Mouse (Mus musculus) heart, postnatal 0 days (tissue): Measurements from ENCODE around the gene Bbof1. TPM values are rescaled to one million over a fixed set of nuclear protein-coding genes. Genes with fewer than 3 reads are reported as not detected.

ENCODE experiments used
- ATAC-seq: fragments of 200-750 bp; cut with Nextera tagmentation; 2 replicates; pipeline ENCODE4 v1.8.0; 2017; ENCODE audit warnings: low read depth, moderate number of reproducible peaks, moderate library complexity; ENCODE audit not compliant: insufficient read depth
- DNase-seq: peaks from one replicate; pipeline ENCODE4 v3.0.0-alpha.2; 2016; ENCODE audit warnings: low spot score
- H3K27ac ChIP-seq: fragments of 300-500 bp; sonication (generic); 2 replicates; pipeline ENCODE4 v1.5.1; 2014; ENCODE audit warnings: low read depth, mild to moderate bottlenecking
- H3K27me3 ChIP-seq: fragments of 300-500 bp; sonication (generic); 2 replicates; pipeline ENCODE4 v1.6.1; 2014; ENCODE audit warnings: low read length, mixed read lengths; ENCODE audit not compliant: control insufficient read depth, insufficient read depth
- H3K36me3 ChIP-seq: fragments of 300-500 bp; sonication (generic); replicated peaks from 2 replicates; pipeline ENCODE4 v1.6.1; 2014; ENCODE audit warnings: low read length, mixed read lengths; ENCODE audit not compliant: control insufficient read depth, insufficient read depth
- H3K4me1 ChIP-seq: fragments of 300-500 bp; sonication (generic); 2 replicates; pipeline ENCODE4 v1.6.1; 2014; ENCODE audit warnings: antibody characterized with exemption; ENCODE audit not compliant: control insufficient read depth, insufficient read depth
- H3K4me2 ChIP-seq: fragments of 300-500 bp; sonication (generic); 2 replicates; pipeline ENCODE4 v1.6.1; 2014; ENCODE audit warnings: low read depth, mild to moderate bottlenecking, low read length, moderate library complexity
- H3K4me3 ChIP-seq: fragments of 300-500 bp; sonication (generic); 2 replicates; pipeline ENCODE4 v1.5.1; 2014; ENCODE audit warnings: low read depth, low read length
- H3K9ac ChIP-seq: fragments of 300-500 bp; sonication (generic); replicated peaks from 2 replicates; pipeline ENCODE4 v1.6.1; 2014; ENCODE audit warnings: low read depth, low read length, mixed read lengths
- H3K9me3 ChIP-seq: fragments of 300-500 bp; sonication (generic); replicated peaks from 2 replicates; pipeline ENCODE4 v1.6.1; 2016; ENCODE audit warnings: low read length; ENCODE audit not compliant: control insufficient read depth
- CTCF ChIP-seq: IDR thresholded peaks from 2 replicates; pipeline ENCODE4 v1.5.1; 2016; ENCODE audit warnings: antibody characterized with exemption, control low read depth, low read depth
- EP300 ChIP-seq: IDR thresholded peaks from 2 replicates; pipeline ENCODE4 v1.6.1; 2016; ENCODE audit warnings: antibody characterized with exemption, low read depth
- WGBS: fragments of 180-500 bp; shearing (Covaris S2); extraction: QIAGEN DNeasy Blood & Tissue Kit; methylation state at CpG from one replicate; pipeline ENCODE4 v1.1.7; 2014; 5-methylcytosine and 5-hydroxymethylcytosine counted together
- polyA plus RNA-seq: library from polyadenylated mRNA; unstranded; fragments of >200 nt; fragmentation: Nextera tagmentation; extraction: Ambion mirVana; gene quantifications from 2 replicates; pipeline ENCODE4 v1.2.1, GENCODE M21; 2015
- total RNA-seq: library from RNA; depleted of rRNA; stranded (reverse); fragments of >200 nt; gene quantifications from 2 replicates; pipeline ENCODE4 v1.2.3, GENCODE M21; 2014; ENCODE audit warnings: low replicate concordance

The Bbof1 gene
- total and polyA plus RNA-seq, 2 experiments from 2014 or later = 0.04 to 1.3 TPM

GRCm38 (mm10) chr12:84366971-84367370, 41.9 kb upstream of the Bbof1 start:
- H3K9ac ChIP-seq = no peak overlapping the region
- H3K36me3 ChIP-seq = peaks cover 51% of the 10 kb centered on the region
- H3K9me3 ChIP-seq = no peaks in the 10 kb centered on the region
- no peak overlapping the region for H3K4me2 ChIP-seq
- peaks cover 24% of the 10 kb centered on the region for H3K4me1 ChIP-seq
- H3K27ac ChIP-seq = no peak overlapping the region
- no peaks in the 10 kb centered on the region for H3K27me3 ChIP-seq
- WGBS = 68% methylated on average over 9 of the region's 9 CpGs
- DNase-seq (no peak), ATAC-seq (no peak)
- no peak overlapping the region for H3K4me3 ChIP-seq
- TF ChIP-seq EP300 = no peak
- no peak for TF ChIP-seq CTCF

- 59% methylated on average over 5 of the region's 5 CpGs for WGBS
- peaks cover 89% of the 10 kb centered on the region for H3K36me3 ChIP-seq
- no peak for ATAC-seq
These were observed 37.2 kb upstream of the Bbof1 start for GRCm38 (mm10) chr12:84371647-84372046.

GRCm38 (mm10) chr12:84373831-84374481, 34.9 kb upstream of the Bbof1 start:
- no peak overlapping the region for H3K4me2 ChIP-seq
- H3K27ac ChIP-seq = peak overlapping the region; percentile 73
- H3K9ac ChIP-seq = no peak overlapping the region; the same call in 1 of the 2 replicates
- no peaks in the 10 kb centered on the region for H3K4me1 ChIP-seq
- DNase-seq = no peak
- H3K4me3 ChIP-seq = no peak overlapping the region
- TF ChIP-seq CTCF (no peak), EP300 (no peak)
- WGBS = 31% methylated on average over 6 of the region's 6 CpGs
- H3K36me3 ChIP-seq = peaks cover 92% of the 10 kb centered on the region
- peak; percentile 72 for ATAC-seq
- no peaks in the 10 kb centered on the region for H3K9me3 ChIP-seq
- no peaks in the 10 kb centered on the region for H3K27me3 ChIP-seq

More at GRCm38 (mm10) chr12:84371647-84372046, 37.2 kb upstream of the Bbof1 start:
- no peak overlapping the region for H3K4me3 ChIP-seq
- H3K9ac ChIP-seq = no peak overlapping the region
- no peak for DNase-seq
- no peaks in the 10 kb centered on the region for H3K9me3 ChIP-seq
- H3K4me2 ChIP-seq = no peak overlapping the region
- H3K4me1 ChIP-seq = no peaks in the 10 kb centered on the region
- H3K27me3 ChIP-seq = no peaks in the 10 kb centered on the region
- no peak for TF ChIP-seq EP300
- no peak for TF ChIP-seq CTCF
- no peak overlapping the region for H3K27ac ChIP-seq

- Histone ChIP-seq H3K9me3 (no peaks in the 10 kb centered on the region), H3K9ac (peak overlapping the region; percentile 41), H3K36me3 (peaks cover 33% of the 10 kb centered on the region), H3K4me1 (peaks cover 26% of the 10 kb centered on the region), H3K4me2 (peak overlapping the region; percentile 47), H3K27me3 (no peaks in the 10 kb centered on the region), H3K4me3 (peak overlapping the region; percentile 40), H3K27ac (peak overlapping the region; percentile 90)
- DNase-seq (peak; percentile 84), ATAC-seq (peak; percentile 87)
- WGBS = 38% methylated on average over 4 of the region's 4 CpGs
- 0 out of 2 replicates have a peak, but pooled peaks have one; percentile 4 for TF ChIP-seq CTCF
- TF ChIP-seq EP300 = peak; percentile 79
These were observed 26.5 kb upstream of the Bbof1 start for GRCm38 (mm10) chr12:84382369-84382768.

GRCm38 (mm10) chr12:84384644-84385081, 24.2 kb upstream of the Bbof1 start:
- H3K4me3 ChIP-seq = no peak overlapping the region
- WGBS = 26% methylated on average over 5 of the region's 5 CpGs
- no peaks in the 10 kb centered on the region for H3K27me3 ChIP-seq
- peak; percentile 79 for ATAC-seq
- peaks cover 31% of the 10 kb centered on the region for H3K4me1 ChIP-seq
- H3K36me3 ChIP-seq = peaks cover 29% of the 10 kb centered on the region; the same call in 1 of the 2 replicates
- H3K27ac ChIP-seq = peak overlapping the region; percentile 95
- peak; percentile 84 for DNase-seq
- H3K4me2 ChIP-seq = no peak overlapping the region
- no peak for TF ChIP-seq CTCF
- 0 out of 2 replicates have a peak, but pooled peaks have one; percentile 67 for TF ChIP-seq EP300
- H3K9me3 ChIP-seq = no peaks in the 10 kb centered on the region
- 0 out of 2 replicates have a peak overlapping the region, but pooled peaks have one; percentile 30 for H3K9ac ChIP-seq
